Mouse (Mus musculus): ENCODE data around the gene Cpeb3. TPM values are rescaled to one million over a fixed set of nuclear protein-coding genes. Genes with fewer than 3 reads are reported as not detected.
A peak's percentile ranks its signal among the peaks of the same experiment; 100 is the strongest.

Cpeb3 gene
- polyA plus RNA-seq, 1 experiment from 2014 or later = 3.7 TPM

GRCm38 (mm10) chr19:37203371-37203770 lies 5.0 kb downstream of the Cpeb3 start:
- Histone ChIP-seq H3K4me2 (no peak overlapping the region), H3K9ac (no peak overlapping the region)
- WGBS = 92% methylated on average over 1 of the region's 1 CpGs

GRCm38 (mm10) chr19:37199889-37200288 lies 8.5 kb downstream of the Cpeb3 start:
- H3K4me1 ChIP-seq = no peaks in the 10 kb centered on the region
- ATAC-seq (ENCODE audit: low FRiP score) = no peak
- H3K9me3 ChIP-seq = no peaks in the 10 kb centered on the region
- no peak overlapping the region for H3K27ac ChIP-seq
- H3K36me3 ChIP-seq (replicated peaks) = no peaks in the 10 kb centered on the region
- WGBS = 74% methylated on average over 2 of the region's 2 CpGs
- H3K27me3 ChIP-seq = no peaks in the 10 kb centered on the region
- no peak overlapping the region for H3K9ac ChIP-seq
- no peak overlapping the region for H3K4me2 ChIP-seq
- H3K4me3 ChIP-seq (replicated peaks) = no peak overlapping the region

More at GRCm38 (mm10) chr19:37203371-37203770, 5.0 kb downstream of the Cpeb3 start:
- H3K36me3 ChIP-seq (replicated peaks) = no peaks in the 10 kb centered on the region
- H3K9me3 ChIP-seq = no peaks in the 10 kb centered on the region
- H3K4me1 ChIP-seq = 0 out of 2 replicates have a peak, but pooled peaks cover under 1% of the 10 kb centered on the region
- H3K4me3 ChIP-seq (replicated peaks) = no peak overlapping the region
- H3K27ac ChIP-seq = no peak overlapping the region
- no peaks in the 10 kb centered on the region; the same call in 1 of the 2 replicates for H3K27me3 ChIP-seq
- no peak for ATAC-seq (ENCODE audit: low FRiP score)

DNA sequence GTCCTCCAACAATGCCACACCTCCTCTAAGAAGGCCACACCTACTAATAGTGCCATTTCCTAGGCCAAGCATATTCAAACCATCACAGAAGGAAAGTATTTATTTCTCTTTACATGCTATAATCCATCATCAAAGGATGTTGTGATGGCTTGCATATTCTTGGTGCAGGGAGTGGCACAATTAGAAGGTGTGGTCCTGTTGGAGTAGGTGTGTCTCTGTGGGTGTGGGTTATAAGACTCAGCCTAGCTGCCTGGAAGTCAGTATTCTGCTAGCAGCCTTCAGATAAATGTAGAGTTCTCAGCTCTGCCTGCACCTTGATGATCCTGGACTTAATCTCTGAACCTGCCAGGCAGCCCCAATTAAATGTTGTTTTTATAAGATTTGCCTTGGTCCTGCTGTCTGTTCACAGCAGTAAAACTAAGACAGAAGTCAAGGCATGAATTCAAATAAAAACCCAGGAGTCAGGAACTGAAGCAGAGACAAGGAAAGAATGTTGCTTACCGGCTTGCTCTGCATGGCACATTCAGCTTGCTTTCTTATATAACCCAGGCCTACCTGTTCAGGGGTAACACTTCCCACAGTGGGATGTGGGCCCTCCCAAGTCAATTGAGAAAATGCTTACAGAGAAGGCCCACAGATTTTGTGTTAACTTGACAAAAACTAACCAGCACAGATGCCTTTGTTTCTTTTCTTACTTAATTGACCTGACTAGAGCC lies 10.1 kb downstream of the Cpeb3 start:
- H3K4me1 ChIP-seq = no peaks in the 10 kb centered on the region
- no peak overlapping the region for H3K4me2 ChIP-seq
- H3K9ac ChIP-seq = no peak overlapping the region
- no peak overlapping the region for H3K4me3 ChIP-seq (replicated peaks)
- H3K27me3 ChIP-seq = no peaks in the 10 kb centered on the region
- no peaks in the 10 kb centered on the region for H3K36me3 ChIP-seq (replicated peaks)
- 91% methylated on average over 1 of the region's 1 CpGs for WGBS
- no peak for ATAC-seq (ENCODE audit: low FRiP score)
- H3K27ac ChIP-seq = no peak overlapping the region
- no peaks in the 10 kb centered on the region for H3K9me3 ChIP-seq

DNA sequence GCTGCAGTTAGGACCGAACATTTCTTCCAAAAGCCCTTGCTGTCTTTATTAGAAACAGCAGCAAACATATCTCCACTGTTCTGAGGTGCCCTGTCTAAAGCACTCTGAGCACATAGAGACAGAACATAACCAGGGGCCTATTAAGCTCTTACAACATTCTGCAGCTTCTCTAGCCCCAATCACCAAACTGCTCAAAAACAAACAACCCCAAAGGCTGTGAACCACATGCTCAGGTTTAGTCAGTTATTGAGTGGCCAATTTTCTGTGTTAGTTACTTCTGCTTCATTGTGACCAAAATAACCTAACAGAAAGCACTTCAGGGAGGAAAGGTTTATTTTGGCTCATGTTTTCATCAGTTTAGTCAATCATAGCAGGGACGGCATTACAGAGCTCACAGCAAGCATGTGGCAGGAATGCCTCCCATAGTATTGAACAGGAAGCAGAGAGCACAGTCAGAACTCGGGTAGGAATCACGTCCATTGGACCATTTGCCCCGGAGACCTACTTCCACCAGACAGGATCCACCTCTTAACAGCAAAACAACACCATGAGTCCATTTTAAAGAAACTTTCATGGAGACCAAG lies 15.8 kb downstream of the Cpeb3 start:
- no peak overlapping the region for H3K9ac ChIP-seq
- H3K27ac ChIP-seq = no peak overlapping the region
- H3K36me3 ChIP-seq (replicated peaks) = no peaks in the 10 kb centered on the region
- 88% methylated on average over 5 of the region's 5 CpGs for WGBS
- no peaks in the 10 kb centered on the region for H3K27me3 ChIP-seq
- no peak overlapping the region for H3K4me3 ChIP-seq (replicated peaks)
- no peak for ATAC-seq (ENCODE audit: low FRiP score)
- H3K4me1 ChIP-seq = no peaks in the 10 kb centered on the region
- H3K9me3 ChIP-seq = no peaks in the 10 kb centered on the region
- H3K4me2 ChIP-seq = no peak overlapping the region

DNA sequence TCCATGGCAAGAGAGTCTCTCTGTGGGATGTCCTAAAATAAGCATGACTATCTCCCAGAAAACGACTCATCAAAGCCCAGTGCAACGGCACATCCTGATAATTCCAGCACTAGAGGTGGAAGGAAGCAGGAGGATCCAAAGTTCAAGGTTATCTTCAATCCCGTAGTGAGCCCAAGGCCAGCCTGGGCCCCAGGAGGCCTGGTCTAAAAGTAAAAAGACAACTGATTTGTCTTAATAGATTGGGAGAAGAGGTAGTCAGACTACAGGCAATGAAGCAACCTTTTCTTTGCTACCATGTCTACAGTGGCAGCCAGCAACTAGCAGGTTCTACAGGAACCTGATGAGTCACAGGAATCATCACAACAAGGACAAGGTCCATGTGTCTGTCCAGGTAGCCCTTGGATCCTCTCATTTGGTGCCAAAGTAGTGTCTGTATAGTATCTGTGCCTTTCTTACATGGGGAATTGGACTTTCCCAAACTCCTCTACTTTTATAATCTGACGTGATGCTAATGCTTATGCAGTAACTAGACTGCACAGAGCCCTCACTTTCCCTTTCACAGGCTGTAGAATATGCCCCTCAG lies 19.9 kb downstream of the Cpeb3 start:
- Histone ChIP-seq H3K27me3 (no peaks in the 10 kb centered on the region), H3K9ac (no peak overlapping the region), H3K4me3 (replicated peaks) (no peak overlapping the region), H3K4me1 (no peaks in the 10 kb centered on the region), H3K9me3 (no peaks in the 10 kb centered on the region), H3K36me3 (replicated peaks) (no peaks in the 10 kb centered on the region), H3K27ac (no peak overlapping the region), H3K4me2 (no peak overlapping the region)
- 79% methylated on average over 4 of the region's 4 CpGs for WGBS
- no peak for ATAC-seq (ENCODE audit: low FRiP score)

GRCm38 (mm10) chr19:37177819-37178708 lies 30.3 kb downstream of the Cpeb3 start:
- 12% methylated on average over 17 of the region's 17 CpGs for WGBS
- Histone ChIP-seq H3K4me3 (replicated peaks) (peak overlapping the region; percentile 34), H3K36me3 (replicated peaks) (no peaks in the 10 kb centered on the region), H3K9me3 (no peaks in the 10 kb centered on the region), H3K27ac (no peak overlapping the region), H3K4me2 (peak overlapping the region; percentile 44), H3K4me1 (peaks cover 22% of the 10 kb centered on the region), H3K9ac (0 out of 2 replicates have a peak overlapping the region, but pooled peaks have one; percentile 21), H3K27me3 (peaks cover 18% of the 10 kb centered on the region)
- ATAC-seq (ENCODE audit: low FRiP score) = peak; percentile 75

- no peak overlapping the region for H3K9ac ChIP-seq
- H3K27me3 ChIP-seq = peaks cover 29% of the 10 kb centered on the region
- H3K4me2 ChIP-seq = peak overlapping the region; percentile 36
- no peak for ATAC-seq (ENCODE audit: low FRiP score)
- H3K9me3 ChIP-seq = no peaks in the 10 kb centered on the region
- H3K36me3 ChIP-seq (replicated peaks) = no peaks in the 10 kb centered on the region
- WGBS = 41% methylated on average over 4 of the region's 4 CpGs
- peak overlapping the region; percentile 21 for H3K4me3 ChIP-seq (replicated peaks)
- H3K4me1 ChIP-seq = peaks cover 28% of the 10 kb centered on the region
- no peak overlapping the region for H3K27ac ChIP-seq
These were observed 31.4 kb downstream of the Cpeb3 start for GRCm38 (mm10) chr19:37176879-37177462.

DNA sequence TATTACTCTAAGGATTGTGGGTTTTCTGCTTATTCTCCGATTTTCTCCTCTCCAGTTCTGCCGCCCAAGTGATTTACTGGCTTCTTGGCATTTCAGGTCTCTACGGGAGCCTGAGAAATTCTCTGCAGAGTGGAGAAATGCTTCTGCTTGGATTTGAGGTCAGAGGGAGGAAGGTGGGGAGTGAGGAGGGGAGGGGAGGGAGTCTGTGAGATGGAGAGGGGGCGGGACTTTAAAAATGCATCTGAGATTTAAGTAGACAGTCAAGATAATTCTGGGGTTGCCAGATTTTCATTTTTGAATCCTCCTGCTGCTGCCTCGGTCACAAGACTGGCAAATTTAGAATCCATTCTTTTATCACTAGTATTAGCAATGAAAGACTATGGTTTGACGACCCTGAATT lies 32.5 kb downstream of the Cpeb3 start:
- Histone ChIP-seq H3K9me3 (no peaks in the 10 kb centered on the region), H3K4me2 (peak overlapping the region; percentile 100), H3K27ac (no peak overlapping the region), H3K36me3 (replicated peaks) (no peaks in the 10 kb centered on the region), H3K9ac (no peak overlapping the region), H3K4me3 (replicated peaks) (peak overlapping the region; percentile 72), H3K4me1 (peaks cover 32% of the 10 kb centered on the region), H3K27me3 (peaks cover 29% of the 10 kb centered on the region)
- ATAC-seq (ENCODE audit: low FRiP score) = no peak
- WGBS = 9% methylated on average over 6 of the region's 6 CpGs

- WGBS = 1% methylated on average over 12 of the region's 12 CpGs
- peak overlapping the region; percentile 78 for H3K27ac ChIP-seq
- peak overlapping the region; percentile 72 for H3K4me3 ChIP-seq (replicated peaks)
- peak overlapping the region; percentile 100 for H3K4me2 ChIP-seq
- H3K9me3 ChIP-seq = no peaks in the 10 kb centered on the region
- ATAC-seq (ENCODE audit: low FRiP score) = no peak
- peaks cover 32% of the 10 kb centered on the region for H3K4me1 ChIP-seq
- H3K27me3 ChIP-seq = peaks cover 29% of the 10 kb centered on the region
- H3K9ac ChIP-seq = peak overlapping the region; percentile 75
- H3K36me3 ChIP-seq (replicated peaks) = no peaks in the 10 kb centered on the region
These were observed 33.0 kb downstream of the Cpeb3 start for GRCm38 (mm10) chr19:37175436-37175805.

DNA sequence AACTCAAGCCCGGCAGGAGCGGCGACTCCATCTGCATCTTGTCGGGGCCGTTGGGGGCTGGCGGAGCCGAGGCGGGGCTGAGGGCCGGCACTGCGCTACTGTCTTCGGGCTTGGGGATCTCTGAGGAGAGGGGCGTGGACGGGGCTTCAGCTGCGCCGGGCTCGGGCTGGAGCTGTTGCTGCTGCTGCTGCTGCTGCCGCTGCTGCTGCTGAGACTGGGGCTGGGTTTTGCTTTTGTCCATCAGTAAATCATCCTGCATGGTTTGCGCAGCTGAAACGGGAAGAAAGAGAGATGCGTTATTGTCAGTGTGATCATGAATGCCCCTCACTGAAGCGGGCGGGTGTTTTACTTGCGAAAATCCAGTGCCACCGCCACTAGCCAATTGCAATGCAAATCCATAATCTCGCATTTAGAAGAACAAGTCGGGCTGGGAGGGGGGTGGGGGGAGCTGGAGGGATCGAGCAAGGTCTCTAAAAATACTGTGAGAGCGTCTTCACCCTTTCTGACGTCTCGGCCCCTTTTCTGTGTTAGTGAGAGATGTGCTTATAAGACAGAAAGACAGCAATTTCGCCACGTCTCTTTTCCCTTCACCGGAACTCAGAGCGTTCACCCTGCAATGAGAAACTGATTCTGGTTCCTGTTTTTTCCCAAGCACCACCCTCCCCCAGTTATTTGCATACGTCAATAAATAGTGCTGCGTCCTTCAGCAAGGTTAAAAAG lies 33.5 kb downstream of the Cpeb3 start:
- H3K27ac ChIP-seq = peak overlapping the region; percentile 78
- H3K27me3 ChIP-seq = peaks cover 29% of the 10 kb centered on the region

GRCm38 (mm10) chr19:37174116-37174715 lies 34.2 kb downstream of the Cpeb3 start:
- Histone ChIP-seq H3K4me2 (peak overlapping the region; percentile 100), H3K9me3 (no peaks in the 10 kb centered on the region), H3K27ac (peak overlapping the region; percentile 78), H3K27me3 (peaks cover 29% of the 10 kb centered on the region), H3K9ac (peak overlapping the region; percentile 75), H3K4me1 (peaks cover 32% of the 10 kb centered on the region), H3K36me3 (replicated peaks) (no peaks in the 10 kb centered on the region), H3K4me3 (replicated peaks) (peak overlapping the region; percentile 72)
- WGBS = under 1% methylated on average over 69 of the region's 70 CpGs
- peak; percentile 73 for ATAC-seq (ENCODE audit: low FRiP score)

More for the DNA sequence above, 33.5 kb downstream of the Cpeb3 start:
- peaks cover 32% of the 10 kb centered on the region for H3K4me1 ChIP-seq
- ATAC-seq (ENCODE audit: low FRiP score) = peak; percentile 78
- H3K9ac ChIP-seq = peak overlapping the region; percentile 75
- no peaks in the 10 kb centered on the region for H3K9me3 ChIP-seq
- H3K36me3 ChIP-seq (replicated peaks) = no peaks in the 10 kb centered on the region
- peak overlapping the region; percentile 72 for H3K4me3 ChIP-seq (replicated peaks)
- WGBS = under 1% methylated on average over 36 of the region's 36 CpGs
- H3K4me2 ChIP-seq = peak overlapping the region; percentile 100

All from forebrain, embryonic 12.5 days (tissue).